Mouse (Mus musculus): ENCODE data around the gene Fuk. TPM values are rescaled to one million over a fixed set of nuclear protein-coding genes. Genes with fewer than 3 reads are reported as not detected.

The Fuk gene
- polyA plus RNA-seq, 1 experiment from 2014 or later = 6.2 TPM

- no peak overlapping the region for H3K9ac ChIP-seq (ENCODE audit: low read depth, low read length)
- no peak for TF ChIP-seq CTCF (IDR thresholded peaks at IDR 0.05; ENCODE audit: low read depth)
- H3K27ac ChIP-seq (ENCODE audit: low read depth, low read length) = no peak overlapping the region
- H3K4me3 ChIP-seq (ENCODE audit: low read depth, low read length) = no peak overlapping the region
- no peak for ATAC-seq
- no peaks in the 10 kb centered on the region for H3K27me3 ChIP-seq (replicated peaks; ENCODE audit: control insufficient read depth, insufficient read depth, low read length)
- 88% methylated on average over 16 of the region's 16 CpGs for WGBS
- no peaks in the 10 kb centered on the region for H3K4me1 ChIP-seq (replicated peaks; ENCODE audit: control insufficient read depth, insufficient read depth, low read length)
- H3K4me2 ChIP-seq (replicated peaks; ENCODE audit: low read depth) = no peak overlapping the region
- no peaks in the 10 kb centered on the region for H3K9me3 ChIP-seq (ENCODE audit: control insufficient read depth)
- peaks cover 45% of the 10 kb centered on the region for H3K36me3 ChIP-seq (ENCODE audit: control insufficient read depth, insufficient read depth)
These were observed 13.4 kb downstream of the Fuk start for GRCm38 (mm10) chr8:110888860-110889259.

- no peak overlapping the region for H3K27ac ChIP-seq (ENCODE audit: low read depth, low read length)
- no peak overlapping the region for H3K9ac ChIP-seq (ENCODE audit: low read depth, low read length)
- no peaks in the 10 kb centered on the region for H3K9me3 ChIP-seq (ENCODE audit: control insufficient read depth)
- H3K36me3 ChIP-seq (ENCODE audit: control insufficient read depth, insufficient read depth) = peaks cover 49% of the 10 kb centered on the region
- no peaks in the 10 kb centered on the region for H3K27me3 ChIP-seq (replicated peaks; ENCODE audit: control insufficient read depth, insufficient read depth, low read length)
- H3K4me2 ChIP-seq (replicated peaks; ENCODE audit: low read depth) = no peak overlapping the region
- no peak overlapping the region for H3K4me3 ChIP-seq (ENCODE audit: low read depth, low read length)
- no peaks in the 10 kb centered on the region for H3K4me1 ChIP-seq (replicated peaks; ENCODE audit: control insufficient read depth, insufficient read depth, low read length)
- 90% methylated on average over 8 of the region's 8 CpGs for WGBS
- no peak for TF ChIP-seq CTCF (IDR thresholded peaks at IDR 0.05; ENCODE audit: low read depth)
- no peak for ATAC-seq
These were observed 13.8 kb downstream of the Fuk start for GRCm38 (mm10) chr8:110888441-110888840.

- no peak for ATAC-seq
- H3K4me2 ChIP-seq (replicated peaks; ENCODE audit: low read depth) = no peak overlapping the region
- H3K9ac ChIP-seq (ENCODE audit: low read depth, low read length) = no peak overlapping the region
- no peaks in the 10 kb centered on the region for H3K4me1 ChIP-seq (replicated peaks; ENCODE audit: control insufficient read depth, insufficient read depth, low read length)
- no peaks in the 10 kb centered on the region for H3K27me3 ChIP-seq (replicated peaks; ENCODE audit: control insufficient read depth, insufficient read depth, low read length)
- H3K4me3 ChIP-seq (ENCODE audit: low read depth, low read length) = no peak overlapping the region
- no peaks in the 10 kb centered on the region for H3K9me3 ChIP-seq (ENCODE audit: control insufficient read depth)
- H3K36me3 ChIP-seq (ENCODE audit: control insufficient read depth, insufficient read depth) = peaks cover 58% of the 10 kb centered on the region
- H3K27ac ChIP-seq (ENCODE audit: low read depth, low read length) = no peak overlapping the region
- WGBS = 85% methylated on average over 10 of the region's 10 CpGs
- TF ChIP-seq CTCF (IDR thresholded peaks at IDR 0.05; ENCODE audit: low read depth) = no peak
These were observed 14.7 kb downstream of the Fuk start for GRCm38 (mm10) chr8:110887551-110887950.

- H3K9me3 ChIP-seq (ENCODE audit: control insufficient read depth) = no peaks in the 10 kb centered on the region
- no peak overlapping the region for H3K27ac ChIP-seq (ENCODE audit: low read depth, low read length)
- WGBS = 87% methylated on average over 3 of the region's 3 CpGs
- no peaks in the 10 kb centered on the region for H3K4me1 ChIP-seq (replicated peaks; ENCODE audit: control insufficient read depth, insufficient read depth, low read length)
- H3K9ac ChIP-seq (ENCODE audit: low read depth, low read length) = no peak overlapping the region
- no peak for TF ChIP-seq CTCF (IDR thresholded peaks at IDR 0.05; ENCODE audit: low read depth)
- no peaks in the 10 kb centered on the region for H3K27me3 ChIP-seq (replicated peaks; ENCODE audit: control insufficient read depth, insufficient read depth, low read length)
- ATAC-seq = no peak
- no peak overlapping the region for H3K4me2 ChIP-seq (replicated peaks; ENCODE audit: low read depth)
- no peak overlapping the region for H3K4me3 ChIP-seq (ENCODE audit: low read depth, low read length)
- peaks cover 67% of the 10 kb centered on the region for H3K36me3 ChIP-seq (ENCODE audit: control insufficient read depth, insufficient read depth)
These were observed 15.7 kb downstream of the Fuk start for GRCm38 (mm10) chr8:110886634-110887033.

- TF ChIP-seq CTCF (IDR thresholded peaks at IDR 0.05; ENCODE audit: low read depth) = no peak
- Histone ChIP-seq H3K27me3 (replicated peaks; ENCODE audit: control insufficient read depth, insufficient read depth, low read length) (no peaks in the 10 kb centered on the region), H3K4me3 (ENCODE audit: low read depth, low read length) (no peak overlapping the region), H3K9me3 (ENCODE audit: control insufficient read depth) (no peaks in the 10 kb centered on the region), H3K4me1 (replicated peaks; ENCODE audit: control insufficient read depth, insufficient read depth, low read length) (no peaks in the 10 kb centered on the region), H3K27ac (ENCODE audit: low read depth, low read length) (no peak overlapping the region), H3K4me2 (replicated peaks; ENCODE audit: low read depth) (no peak overlapping the region), H3K9ac (ENCODE audit: low read depth, low read length) (no peak overlapping the region), H3K36me3 (ENCODE audit: control insufficient read depth, insufficient read depth) (peaks cover 79% of the 10 kb centered on the region)
- WGBS = 94% methylated on average over 18 of the region's 18 CpGs
- ATAC-seq = no peak
These were observed 18.5 kb downstream of the Fuk start for GRCm38 (mm10) chr8:110883824-110884223.

- H3K4me2 ChIP-seq (replicated peaks; ENCODE audit: low read depth) = no peak overlapping the region
- H3K9ac ChIP-seq (ENCODE audit: low read depth, low read length) = no peak overlapping the region
- no peaks in the 10 kb centered on the region for H3K4me1 ChIP-seq (replicated peaks; ENCODE audit: control insufficient read depth, insufficient read depth, low read length)
- no peak for ATAC-seq
- H3K4me3 ChIP-seq (ENCODE audit: low read depth, low read length) = no peak overlapping the region
- peaks cover 78% of the 10 kb centered on the region for H3K36me3 ChIP-seq (ENCODE audit: control insufficient read depth, insufficient read depth)
- no peaks in the 10 kb centered on the region for H3K27me3 ChIP-seq (replicated peaks; ENCODE audit: control insufficient read depth, insufficient read depth, low read length)
- TF ChIP-seq CTCF (IDR thresholded peaks at IDR 0.05; ENCODE audit: low read depth) = no peak
- no peak overlapping the region for H3K27ac ChIP-seq (ENCODE audit: low read depth, low read length)
- no peaks in the 10 kb centered on the region for H3K9me3 ChIP-seq (ENCODE audit: control insufficient read depth)
- 94% methylated on average over 10 of the region's 10 CpGs for WGBS
These were observed 20.5 kb downstream of the Fuk start for GRCm38 (mm10) chr8:110881741-110882310.

GRCm38 (mm10) chr8:110877862-110878261 is 24.4 kb downstream of the Fuk start:
- H3K4me2 ChIP-seq (replicated peaks; ENCODE audit: low read depth) = no peak overlapping the region
- H3K4me1 ChIP-seq (replicated peaks; ENCODE audit: control insufficient read depth, insufficient read depth, low read length) = no peaks in the 10 kb centered on the region
- no peak overlapping the region for H3K27ac ChIP-seq (ENCODE audit: low read depth, low read length)
- H3K4me3 ChIP-seq (ENCODE audit: low read depth, low read length) = no peak overlapping the region
- WGBS = 79% methylated on average over 4 of the region's 4 CpGs
- no peaks in the 10 kb centered on the region for H3K9me3 ChIP-seq (ENCODE audit: control insufficient read depth)
- TF ChIP-seq CTCF (IDR thresholded peaks at IDR 0.05; ENCODE audit: low read depth) = no peak
- peaks cover 88% of the 10 kb centered on the region for H3K36me3 ChIP-seq (ENCODE audit: control insufficient read depth, insufficient read depth)
- H3K9ac ChIP-seq (ENCODE audit: low read depth, low read length) = no peak overlapping the region
- H3K27me3 ChIP-seq (replicated peaks; ENCODE audit: control insufficient read depth, insufficient read depth, low read length) = no peaks in the 10 kb centered on the region
- no peak for ATAC-seq

Measured in intestine, postnatal 0 days (tissue).